Comparison of ENCODE assay signal across 8 mouse cellular contexts in the genomic region with DNA sequence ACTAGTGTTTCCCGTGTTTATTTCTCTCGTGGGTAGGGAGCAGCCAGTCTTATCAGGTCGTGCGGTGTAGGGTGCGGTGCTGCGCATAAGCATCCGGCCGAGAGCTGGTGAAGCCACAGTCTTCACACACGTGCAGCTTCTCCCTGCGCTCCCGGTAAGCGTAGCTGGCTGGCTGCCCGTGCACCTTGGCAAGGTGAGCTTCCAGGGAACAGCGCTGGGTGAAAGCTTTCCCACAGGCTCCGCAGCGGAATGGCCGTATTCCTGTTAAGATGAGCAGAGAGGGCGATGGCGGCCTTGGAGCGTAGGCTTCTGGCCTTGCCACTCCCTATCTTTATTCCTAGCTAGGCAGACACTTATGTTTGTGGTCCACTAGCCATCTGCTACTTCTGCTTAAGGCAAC. TPM values are rescaled to one million over a fixed set of nuclear protein-coding genes. Genes with fewer than 3 reads are reported as not detected.
A peak's percentile ranks its signal among the peaks of the same experiment; 100 is the strongest.
DNase-seq lines count a peak whose midpoint lies in the region; ATAC-seq and TF ChIP-seq lines count a peak whose summit lies in the region.

No protein-coding gene starts in this region.

- no peak overlapping the region for H3K27ac ChIP-seq in heart, embryonic 10.5 days
- no peak overlapping the region for H3K27ac ChIP-seq in kidney, embryonic 15.5 days
- H3K27ac ChIP-seq in neural tube, embryonic 13.5 days (replicated peaks): no peak overlapping the region

- DNase-seq in heart, embryonic 10.5 days (ENCODE audit: low spot score): no peak
- DNase-seq in heart, adult 9 months (ENCODE audit: low spot score in 2 of 2): no peak
- DNase-seq in cerebellum, postnatal 4 days (ENCODE audit: low spot score in 2 of 2): peak; percentile 19 to 23
- no peak for DNase-seq in spleen, adult 12 weeks (ENCODE audit: low spot score)

- no peak overlapping the region for H3K9ac ChIP-seq in kidney, embryonic 15.5 days
- peak overlapping the region; percentile 80; the same call in 1 of the 2 replicates for H3K9ac ChIP-seq in neural tube, embryonic 13.5 days

- H3K9me3 ChIP-seq in heart, embryonic 10.5 days: no peaks in the 10 kb centered on the region
- H3K9me3 ChIP-seq in E14TG2a.4 (ENCODE audit: low read length): no peaks in the 10 kb centered on the region
- H3K9me3 ChIP-seq in kidney, embryonic 15.5 days (replicated peaks): no peaks in the 10 kb centered on the region
- no peaks in the 10 kb centered on the region for H3K9me3 ChIP-seq in neural tube, embryonic 13.5 days

- 83% methylated on average over 20 of the region's 20 CpGs for WGBS in heart, embryonic 10.5 days
- WGBS in kidney, embryonic 15.5 days: 88% methylated on average over 20 of the region's 20 CpGs
- WGBS in neural tube, embryonic 13.5 days: 90% methylated on average over 20 of the region's 20 CpGs

- peaks cover 21% of the 10 kb centered on the region for H3K4me1 ChIP-seq in heart, embryonic 10.5 days
- peaks cover 58% of the 10 kb centered on the region for H3K4me1 ChIP-seq in E14TG2a.4 (replicated peaks; ENCODE audit: low read depth, low read length)
- peaks cover 22% of the 10 kb centered on the region for H3K4me1 ChIP-seq in kidney, embryonic 15.5 days
- H3K4me1 ChIP-seq in neural tube, embryonic 13.5 days (replicated peaks): peaks cover 23% of the 10 kb centered on the region

- ATAC-seq in kidney, embryonic 15.5 days (replicated peaks; ENCODE audit: low FRiP score): no peak
- ATAC-seq in neural tube, embryonic 13.5 days (ENCODE audit: low read depth): no peak
- no peak for ATAC-seq in megakaryocyte progenitor cell, adult 5-6 weeks (replicated peaks; ENCODE audit: poor library complexity)

- H3K4me3 ChIP-seq in heart, embryonic 10.5 days: peak overlapping the region; percentile 80
- peak overlapping the region; percentile 96 for H3K4me3 ChIP-seq in E14TG2a.4 (replicated peaks; ENCODE audit: low read length)
- peak overlapping the region; percentile 83 for H3K4me3 ChIP-seq in kidney, embryonic 15.5 days (replicated peaks)
- peak overlapping the region; percentile 70 for H3K4me3 ChIP-seq in neural tube, embryonic 13.5 days

- no peaks in the 10 kb centered on the region for H3K27me3 ChIP-seq in heart, embryonic 10.5 days (ENCODE audit: insufficient read depth, poor library complexity, severe bottlenecking)
- H3K27me3 ChIP-seq in E14TG2a.4 (ENCODE audit: insufficient read depth, low read length): no peaks in the 10 kb centered on the region
- H3K27me3 ChIP-seq in kidney, embryonic 15.5 days: no peaks in the 10 kb centered on the region
- H3K27me3 ChIP-seq in neural tube, embryonic 13.5 days: no peaks in the 10 kb centered on the region

- no peak for TF ChIP-seq CTCF in E14TG2a.4 (conservative IDR thresholded peaks at IDR 0.05; ENCODE audit: low read length)

- H3K36me3 ChIP-seq in heart, embryonic 10.5 days: peaks cover 33% of the 10 kb centered on the region
- peaks cover 47% of the 10 kb centered on the region for H3K36me3 ChIP-seq in E14TG2a.4 (ENCODE audit: insufficient read depth, low read length)
- H3K36me3 ChIP-seq in kidney, embryonic 15.5 days: peaks cover 37% of the 10 kb centered on the region
- peaks cover 37% of the 10 kb centered on the region for H3K36me3 ChIP-seq in neural tube, embryonic 13.5 days

- peak overlapping the region; percentile 84 for H3K4me2 ChIP-seq in kidney, embryonic 15.5 days
- H3K4me2 ChIP-seq in neural tube, embryonic 13.5 days: peak overlapping the region; percentile 72

RNA-seq across cellular contexts. Expression of a gene that starts 1.3 kb away (rescaled TPM):
- 212 and 246 TPM in 2 replicates for polyA plus RNA-seq in heart, embryonic 10.5 days (2016; fragmentation: Nextera tagmentation; extraction: Ambion mirVana)
- polyA plus RNA-seq in kidney, embryonic 15.5 days (2015; fragmentation: Nextera tagmentation; extraction: Ambion mirVana): 174 and 190 TPM in 2 replicates
- 406 and 418 TPM in 2 replicates for polyA plus RNA-seq in neural tube, embryonic 13.5 days (2015; fragmentation: Nextera tagmentation; extraction: Ambion mirVana)
- 95.9 and 112 TPM in 2 replicates for total RNA-seq in megakaryocyte progenitor cell, adult 5-6 weeks (2015)
- 27.6 and 37.1 TPM in 2 replicates for total RNA-seq in megakaryocyte progenitor cell, adult 5-6 weeks (2017)

RNA-seq across cellular contexts. Expression of a gene that starts 1.6 kb away (rescaled TPM):
- polyA plus RNA-seq in heart, embryonic 10.5 days (2016; fragmentation: Nextera tagmentation; extraction: Ambion mirVana): 122 and 127 TPM in 2 replicates
- polyA plus RNA-seq in kidney, embryonic 15.5 days (2015; fragmentation: Nextera tagmentation; extraction: Ambion mirVana): 148 and 152 TPM in 2 replicates
- 176 and 184 TPM in 2 replicates for polyA plus RNA-seq in neural tube, embryonic 13.5 days (2015; fragmentation: Nextera tagmentation; extraction: Ambion mirVana)
- total RNA-seq in megakaryocyte progenitor cell, adult 5-6 weeks (2015): 75.7 and 78.4 TPM in 2 replicates
- total RNA-seq in megakaryocyte progenitor cell, adult 5-6 weeks (2017): 60.6 and 69.9 TPM in 2 replicates

RNA-seq across cellular contexts. Expression of a gene that starts 2.1 kb away (rescaled TPM):
- polyA plus RNA-seq in heart, embryonic 10.5 days (2016; fragmentation: Nextera tagmentation; extraction: Ambion mirVana): not detected in 2 replicates
- not detected in 2 replicates for polyA plus RNA-seq in kidney, embryonic 15.5 days (2015; fragmentation: Nextera tagmentation; extraction: Ambion mirVana)
- polyA plus RNA-seq in neural tube, embryonic 13.5 days (2015; fragmentation: Nextera tagmentation; extraction: Ambion mirVana): not detected in 2 replicates
- 0.32 TPM in 1 of 2 replicates, not detected in the other for total RNA-seq in megakaryocyte progenitor cell, adult 5-6 weeks (2015)
- 0.12 TPM in 1 of 2 replicates, not detected in the other for total RNA-seq in megakaryocyte progenitor cell, adult 5-6 weeks (2017)

RNA-seq across cellular contexts. Expression of a gene that starts 34.8 kb away (rescaled TPM):
- 76.6 and 84.1 TPM in 2 replicates for polyA plus RNA-seq in heart, embryonic 10.5 days (2016; fragmentation: Nextera tagmentation; extraction: Ambion mirVana)
- polyA plus RNA-seq in kidney, embryonic 15.5 days (2015; fragmentation: Nextera tagmentation; extraction: Ambion mirVana): 90.8 and 98.8 TPM in 2 replicates
- polyA plus RNA-seq in neural tube, embryonic 13.5 days (2015; fragmentation: Nextera tagmentation; extraction: Ambion mirVana): 79.5 and 83.0 TPM in 2 replicates
- 319 and 322 TPM in 2 replicates for total RNA-seq in megakaryocyte progenitor cell, adult 5-6 weeks (2015)
- 165 and 206 TPM in 2 replicates for total RNA-seq in megakaryocyte progenitor cell, adult 5-6 weeks (2017)

RNA-seq across cellular contexts. Expression of a gene that starts 46.5 kb away (rescaled TPM):
- polyA plus RNA-seq in heart, embryonic 10.5 days (2016; fragmentation: Nextera tagmentation; extraction: Ambion mirVana): 0.29 and 0.43 TPM in 2 replicates
- polyA plus RNA-seq in kidney, embryonic 15.5 days (2015; fragmentation: Nextera tagmentation; extraction: Ambion mirVana): 0.59 and 0.61 TPM in 2 replicates
- polyA plus RNA-seq in neural tube, embryonic 13.5 days (2015; fragmentation: Nextera tagmentation; extraction: Ambion mirVana): 0.47 and 0.81 TPM in 2 replicates
- 0.39 TPM in 1 of 2 replicates, not detected in the other for total RNA-seq in megakaryocyte progenitor cell, adult 5-6 weeks (2015)
- 0.33 and 0.34 TPM in 2 replicates for total RNA-seq in megakaryocyte progenitor cell, adult 5-6 weeks (2017)

Comparison
In these comparisons a context has a peak if more than half of its experiments do, and no peak if none do; other contexts are left out.
1. DNase-seq: peak in cerebellum, postnatal 4 days (2 of 2); none in heart, embryonic 10.5 days (single experiment), heart, adult 9 months (0 of 2) and spleen, adult 12 weeks (single experiment).
2. Peak in every context shown above with its lines, with median percentiles within 50 percentile points of each other: H3K4me3 ChIP-seq.